Mouse (Mus musculus) cerebral cortex, adult 2 months (tissue): ENCODE data around the gene Plac1.

ENCODE experiments used
- WGBS: fragments of 180-500 bp; shearing (Covaris S2); methylation state at CpG from one replicate; pipeline ENCODE4 v1.1.7; 2018; 5-methylcytosine and 5-hydroxymethylcytosine counted together

Gene Plac1

DNA sequence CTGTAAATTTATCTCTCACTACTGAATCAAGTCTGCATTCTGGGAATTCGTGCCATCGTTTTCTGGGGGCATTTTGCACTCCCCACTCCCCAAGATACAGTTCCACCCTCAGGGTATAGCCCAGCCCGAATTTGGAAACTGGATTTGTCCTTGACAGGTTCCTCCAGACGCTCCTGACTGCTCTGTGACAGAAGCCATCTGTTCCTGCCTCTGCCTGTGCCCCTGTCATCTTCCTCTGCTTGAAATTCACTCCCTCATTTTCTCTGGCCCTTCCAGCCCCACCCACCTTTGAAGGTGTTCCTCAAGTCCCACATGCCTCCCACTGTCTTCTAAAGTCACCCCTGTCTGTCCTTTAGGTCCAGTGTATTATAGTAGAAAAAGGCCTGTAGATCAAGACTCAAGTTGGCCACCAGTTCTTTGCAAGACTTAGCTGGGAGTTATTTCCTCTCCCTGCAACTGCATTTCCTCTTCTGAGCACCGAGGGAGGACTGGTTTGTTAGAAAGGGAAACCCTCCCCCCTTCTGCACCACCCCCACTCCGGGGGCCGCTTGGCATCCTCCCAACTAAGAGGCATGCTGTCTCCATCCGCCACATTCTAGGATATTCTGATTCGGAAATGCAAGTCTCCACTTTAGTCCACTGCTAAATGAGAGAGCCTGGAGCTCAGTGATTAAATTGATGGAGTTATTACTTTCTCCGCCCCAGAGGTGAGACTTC is 194.6 kb downstream of the Plac1 start:
- 42% methylated on average over 10 of the region's 10 CpGs for WGBS

DNA sequence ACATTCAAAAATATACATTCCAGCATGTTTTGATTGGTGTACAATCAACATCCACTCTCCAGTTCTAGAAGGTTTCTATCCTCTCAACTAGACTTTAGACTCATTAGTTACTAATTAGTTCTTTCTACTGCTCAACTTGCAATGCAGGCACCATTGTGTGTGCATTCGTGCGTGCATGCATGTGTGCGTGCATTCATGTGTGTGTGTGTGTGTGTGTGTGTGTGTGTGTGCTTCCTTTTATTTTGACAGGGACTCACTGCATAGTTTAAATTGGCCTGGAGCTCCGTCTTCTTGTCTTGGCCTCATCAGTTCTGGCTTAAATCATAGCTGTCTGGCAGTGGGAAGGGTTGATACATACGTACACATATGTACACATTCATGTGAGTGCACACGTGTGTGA is 198.9 kb downstream of the Plac1 start:
- WGBS: 89% methylated on average over 6 of the region's 6 CpGs

DNA sequence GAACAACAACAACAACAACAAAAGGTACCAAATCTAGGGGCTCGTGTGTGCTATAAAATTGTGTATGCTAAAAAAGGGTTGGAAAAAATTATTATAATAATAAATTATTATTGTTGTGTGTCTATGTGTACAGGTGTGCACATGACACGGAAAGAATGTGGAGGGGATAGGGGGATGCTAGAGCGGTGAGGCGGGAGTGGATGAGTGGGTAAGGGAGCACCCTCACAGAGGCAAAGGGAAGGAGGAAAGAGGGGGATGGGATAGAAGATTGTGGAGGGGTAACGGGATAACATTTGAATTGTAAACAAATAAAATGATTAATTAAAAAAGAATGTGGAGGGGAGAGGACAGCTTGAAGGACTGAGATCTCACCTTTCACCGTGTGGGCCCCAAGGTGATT is 199.8 kb downstream of the Plac1 start:
- 92% methylated on average over 6 of the region's 6 CpGs for WGBS

DNA sequence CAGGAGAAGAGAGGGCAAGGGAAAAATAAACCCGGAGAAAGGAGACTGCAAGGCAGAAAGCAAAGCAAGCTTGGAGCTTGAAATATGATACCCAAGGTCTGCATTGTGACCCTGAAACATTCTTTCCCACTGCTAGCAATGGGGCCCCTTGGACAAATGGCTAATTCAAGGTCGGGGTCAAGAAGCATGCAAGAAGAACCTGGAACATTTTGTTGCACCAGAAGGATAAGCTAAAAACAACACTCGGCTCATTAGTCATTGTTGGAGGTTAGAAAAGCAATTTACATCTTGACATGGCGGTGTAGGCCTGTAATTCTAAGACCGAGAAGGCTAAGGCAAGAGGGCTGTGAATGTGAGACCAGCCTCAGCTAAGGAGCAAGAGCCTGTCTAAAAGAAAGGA is 200.3 kb downstream of the Plac1 start:
- WGBS: 73% methylated on average over 5 of the region's 5 CpGs

DNA sequence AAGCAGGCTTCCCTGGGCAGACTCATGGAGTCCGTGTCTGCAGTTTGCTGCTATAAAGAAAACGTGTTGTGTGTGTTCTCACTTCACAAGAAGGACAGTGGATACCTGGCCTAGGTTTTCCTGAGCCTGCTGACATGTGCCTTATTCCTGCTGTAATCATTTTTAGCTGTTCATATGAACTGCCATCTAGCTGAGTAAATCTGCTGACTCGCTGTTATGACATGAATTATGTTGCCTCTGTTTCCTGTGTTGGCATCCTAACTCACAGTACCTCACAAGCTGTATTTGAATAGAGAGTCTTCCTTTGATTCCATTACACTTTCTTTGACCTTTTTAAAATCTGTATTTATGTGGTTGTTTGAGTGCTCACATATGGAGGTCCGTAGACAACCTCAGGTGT is 201.7 kb downstream of the Plac1 start:
- WGBS: 94% methylated on average over 4 of the region's 4 CpGs

DNA sequence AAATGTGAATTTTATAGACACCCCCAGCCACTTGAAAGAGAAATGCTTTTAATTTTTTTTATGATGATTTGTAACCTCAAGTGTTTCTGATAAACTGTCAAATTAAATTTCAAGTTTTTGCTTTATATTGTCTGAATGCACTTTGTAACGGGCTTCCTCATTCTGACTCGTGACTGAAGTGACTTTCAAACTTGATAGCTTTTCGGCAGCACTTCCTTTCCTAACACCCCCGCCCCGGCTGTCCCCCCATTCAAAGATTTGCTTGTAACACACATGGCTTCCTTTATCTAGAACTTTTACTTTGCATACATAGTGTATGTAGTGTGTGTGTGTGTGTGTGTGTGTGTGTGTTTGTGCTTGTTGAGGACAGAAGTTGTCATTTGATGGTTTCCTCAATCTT is 210.4 kb downstream of the Plac1 start:
- WGBS: 70% methylated on average over 5 of the region's 5 CpGs

DNA sequence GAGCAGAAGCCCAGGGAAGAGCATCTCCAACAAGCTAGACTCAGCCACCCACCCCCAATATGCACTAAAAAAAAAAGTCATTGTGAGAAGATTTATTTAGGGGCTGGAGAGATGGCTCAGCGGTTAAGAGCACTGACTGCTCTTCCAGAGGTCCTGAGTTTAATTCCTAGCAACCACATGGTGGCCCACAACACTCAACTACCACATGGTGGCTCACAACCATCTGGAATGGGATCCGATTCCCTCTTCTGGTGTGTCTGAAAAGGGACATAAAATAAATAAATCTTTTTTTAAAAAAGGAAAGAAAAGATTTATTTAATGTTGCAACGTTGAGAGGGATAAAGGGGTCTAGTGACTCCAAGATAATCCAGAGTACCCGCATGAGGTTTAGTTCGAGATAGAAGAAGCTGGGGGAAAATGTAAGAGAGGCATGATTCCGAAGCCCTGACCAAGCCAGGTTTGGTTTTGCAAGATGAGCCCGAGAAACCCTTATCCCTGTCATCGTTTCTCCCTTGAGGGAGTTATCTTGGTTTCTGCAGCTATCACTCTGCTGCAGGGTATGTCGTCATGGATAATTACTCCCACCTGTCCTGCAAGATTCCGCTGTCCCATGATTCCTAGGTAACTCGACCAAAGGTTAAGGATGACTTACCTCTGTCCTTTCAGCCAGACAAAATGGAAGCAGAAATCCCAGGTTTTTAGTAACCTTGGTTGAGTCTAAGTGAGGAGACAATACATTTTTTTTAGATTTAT is 214.3 kb downstream of the Plac1 start:
- 61% methylated on average over 11 of the region's 11 CpGs for WGBS

DNA sequence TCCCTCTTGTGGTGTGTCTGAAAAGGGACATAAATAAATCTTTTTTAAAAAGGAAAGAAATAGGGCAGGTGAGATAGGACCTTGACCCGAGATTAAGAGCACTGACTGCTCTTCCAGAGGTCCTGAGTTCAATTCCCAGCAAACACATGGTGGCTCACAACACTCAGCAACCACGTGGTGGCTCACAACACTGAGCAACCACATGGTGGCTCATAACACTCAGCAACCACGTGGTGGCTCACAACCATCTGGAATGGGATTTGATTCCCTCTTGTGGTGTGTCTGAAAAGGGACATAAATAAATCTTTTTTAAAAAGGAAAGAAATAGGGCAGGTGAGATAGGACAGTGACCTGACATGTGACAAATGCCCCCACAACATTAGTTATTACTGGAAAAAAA is 215.6 kb downstream of the Plac1 start:
- WGBS: 20% methylated on average over 3 of the region's 3 CpGs

DNA sequence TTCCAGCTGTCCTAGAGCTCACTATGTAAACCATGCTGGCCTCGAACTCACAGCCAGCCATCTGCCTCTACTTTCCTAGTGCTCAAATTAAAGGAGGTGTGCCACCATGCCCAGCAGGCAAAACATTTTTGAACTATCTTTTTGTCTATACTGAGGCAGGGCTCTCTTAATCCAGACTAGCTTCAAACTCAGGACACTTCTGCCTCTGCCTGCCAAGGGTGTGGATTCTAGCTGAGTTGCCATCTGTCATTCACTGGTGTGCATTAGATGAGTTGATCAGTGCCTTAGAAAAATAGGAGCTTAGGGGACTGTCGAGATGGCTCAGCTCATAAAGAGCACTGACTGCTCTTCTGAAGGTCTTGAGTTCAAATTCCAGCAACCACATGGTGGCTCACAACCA is 216.9 kb downstream of the Plac1 start:
- 77% methylated on average over 2 of the region's 2 CpGs for WGBS
